Mouse (Mus musculus) stomach, postnatal 0 days (tissue): ENCODE results near the gene Acer3. TPM values are rescaled to one million over a fixed set of nuclear protein-coding genes. Genes with fewer than 3 reads are reported as not detected.
A peak's percentile ranks its signal among the peaks of the same experiment; 100 is the strongest.

Source experiments
- ATAC-seq: fragments of 200-750 bp; cut with Nextera tagmentation; 2 replicates; pipeline ENCODE4 v1.8.0; 2017; ENCODE audit not compliant: low FRiP score, low TSS enrichment
- DNase-seq: peaks from one replicate; pipeline ENCODE4 v3.0.0-alpha.2; 2016; ENCODE audit warnings: low spot score
- H3K27ac ChIP-seq: fragments of 300-500 bp; sonication (generic); replicated peaks from 2 replicates; pipeline ENCODE4 v1.5.1; 2014; ENCODE audit warnings: mild to moderate bottlenecking, control low read depth
- H3K27me3 ChIP-seq: fragments of 300-500 bp; sonication (generic); 2 replicates; pipeline ENCODE4 v1.6.1; 2014; ENCODE audit warnings: low read length; ENCODE audit not compliant: control insufficient read depth, insufficient read depth
- H3K36me3 ChIP-seq: fragments of 300-500 bp; sonication (generic); 2 replicates; pipeline ENCODE4 v1.6.1; 2014; ENCODE audit warnings: low read length, mixed read lengths; ENCODE audit not compliant: control insufficient read depth, insufficient read depth
- H3K4me1 ChIP-seq: fragments of 300-500 bp; sonication (generic); replicated peaks from 2 replicates; pipeline ENCODE4 v1.6.1; 2014; ENCODE audit warnings: antibody characterized with exemption; ENCODE audit not compliant: control insufficient read depth, insufficient read depth
- H3K4me2 ChIP-seq: fragments of 300-500 bp; sonication (generic); replicated peaks from 2 replicates; pipeline ENCODE4 v1.6.1; 2014; ENCODE audit warnings: low read depth, mild to moderate bottlenecking, control low read depth, moderate library complexity
- H3K4me3 ChIP-seq: fragments of 300-500 bp; sonication (generic); 2 replicates; pipeline ENCODE4 v1.5.1; 2014; ENCODE audit warnings: low read depth, low read length, control low read depth
- H3K9ac ChIP-seq: fragments of 300-500 bp; sonication (generic); 2 replicates; pipeline ENCODE4 v1.6.1; 2014; ENCODE audit warnings: mild to moderate bottlenecking, low read length, control low read depth, mixed read lengths
- H3K9me3 ChIP-seq: fragments of 300-500 bp; sonication (generic); 2 replicates; pipeline ENCODE4 v1.6.1; 2016; ENCODE audit warnings: low read length; ENCODE audit not compliant: control insufficient read depth
- CTCF ChIP-seq: IDR thresholded peaks from 2 replicates; pipeline ENCODE4 v1.5.1; 2016; ENCODE audit warnings: antibody characterized with exemption, low read depth, mild to moderate bottlenecking, moderate library complexity
- EP300 ChIP-seq: optimal IDR thresholded peaks from 2 replicates; pipeline ENCODE3; 2016; ENCODE audit warnings: antibody characterized with exemption
- WGBS: fragments of 180-500 bp; shearing (Covaris S2); extraction: QIAGEN DNeasy Blood & Tissue Kit; methylation state at CpG from one replicate; pipeline ENCODE4 v1.1.7; 2014; 5-methylcytosine and 5-hydroxymethylcytosine counted together
- polyA plus RNA-seq: library from polyadenylated mRNA; unstranded; fragments of >200 nt; fragmentation: Nextera tagmentation; extraction: Ambion mirVana; gene quantifications from 2 replicates; pipeline ENCODE4 v1.2.1, GENCODE M21; 2015

The Acer3 gene
- polyA plus RNA-seq, 1 experiment from 2014 or later, result 37.7 TPM

GRCm38 (mm10) chr7:98315087-98315486 is 5.9 kb downstream of the Acer3 start:
- TF ChIP-seq EP300, result no peak
- TF ChIP-seq CTCF, result peak; percentile 59
- Histone ChIP-seq H3K4me1 (no peaks in the 10 kb centered on the region), H3K27ac (no peak overlapping the region), H3K27me3 (no peaks in the 10 kb centered on the region), H3K36me3 (no peaks in the 10 kb centered on the region), H3K4me2 (no peak overlapping the region), H3K9ac (no peak overlapping the region), H3K4me3 (no peak overlapping the region), H3K9me3 (no peaks in the 10 kb centered on the region)
- WGBS, result 72% methylated on average over 2 of the region's 2 CpGs
- no peak for ATAC-seq
- DNase-seq, result no peak

DNA sequence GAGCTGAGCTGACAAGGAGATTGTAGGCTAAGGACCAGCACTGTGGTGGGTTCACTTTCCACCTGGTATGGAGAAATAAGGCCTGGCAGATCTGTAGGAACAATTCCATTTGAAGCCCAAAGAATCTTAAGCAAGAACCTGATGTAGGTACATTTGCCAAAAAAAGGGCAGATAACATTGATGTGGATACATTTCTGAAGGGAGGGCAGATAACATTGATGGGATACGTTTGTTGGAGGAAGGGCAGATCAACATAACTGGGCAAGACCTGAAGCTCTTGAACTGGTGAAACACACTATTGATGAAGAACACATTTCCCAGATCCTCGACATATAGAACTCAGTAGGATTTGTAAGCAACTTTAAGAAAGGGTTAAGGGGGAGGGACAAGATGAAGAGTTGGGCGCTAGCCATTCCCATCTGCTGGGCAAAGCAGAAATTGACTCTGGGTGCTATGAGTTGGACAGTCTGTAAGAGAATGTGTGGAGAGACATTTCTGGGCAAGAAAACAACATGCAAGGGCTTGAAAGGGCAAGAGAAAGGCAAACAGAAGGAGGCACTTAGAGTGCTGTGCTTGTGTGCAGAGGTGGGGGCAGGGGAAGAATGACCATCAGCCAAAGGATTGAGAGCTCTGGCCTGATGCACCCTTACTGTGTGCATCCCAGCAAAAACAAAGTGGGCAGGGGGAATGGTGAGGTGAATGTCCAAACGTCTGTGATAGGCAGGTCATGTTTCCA is 8.7 kb downstream of the Acer3 start:
- no peak for TF ChIP-seq CTCF
- no peak for TF ChIP-seq EP300
- H3K36me3 ChIP-seq, result no peaks in the 10 kb centered on the region
- no peak overlapping the region for H3K9ac ChIP-seq
- DNase-seq, result no peak
- no peaks in the 10 kb centered on the region for H3K4me1 ChIP-seq
- H3K4me2 ChIP-seq, result no peak overlapping the region
- WGBS, result 47% methylated on average over 4 of the region's 4 CpGs
- no peaks in the 10 kb centered on the region for H3K9me3 ChIP-seq
- no peaks in the 10 kb centered on the region for H3K27me3 ChIP-seq
- H3K4me3 ChIP-seq, result no peak overlapping the region
- no peak for ATAC-seq
- H3K27ac ChIP-seq, result no peak overlapping the region

- Histone ChIP-seq H3K9me3 (no peaks in the 10 kb centered on the region), H3K9ac (no peak overlapping the region), H3K4me2 (no peak overlapping the region), H3K4me3 (no peak overlapping the region), H3K27ac (no peak overlapping the region), H3K27me3 (no peaks in the 10 kb centered on the region), H3K36me3 (no peaks in the 10 kb centered on the region), H3K4me1 (no peaks in the 10 kb centered on the region)
- TF ChIP-seq EP300, result no peak
- TF ChIP-seq CTCF, result no peak
- DNase-seq (no peak), ATAC-seq (no peak)
- WGBS, result 64% methylated on average over 6 of the region's 6 CpGs
Measured at GRCm38 (mm10) chr7:98310266-98310665, 10.7 kb downstream of the Acer3 start.

DNA sequence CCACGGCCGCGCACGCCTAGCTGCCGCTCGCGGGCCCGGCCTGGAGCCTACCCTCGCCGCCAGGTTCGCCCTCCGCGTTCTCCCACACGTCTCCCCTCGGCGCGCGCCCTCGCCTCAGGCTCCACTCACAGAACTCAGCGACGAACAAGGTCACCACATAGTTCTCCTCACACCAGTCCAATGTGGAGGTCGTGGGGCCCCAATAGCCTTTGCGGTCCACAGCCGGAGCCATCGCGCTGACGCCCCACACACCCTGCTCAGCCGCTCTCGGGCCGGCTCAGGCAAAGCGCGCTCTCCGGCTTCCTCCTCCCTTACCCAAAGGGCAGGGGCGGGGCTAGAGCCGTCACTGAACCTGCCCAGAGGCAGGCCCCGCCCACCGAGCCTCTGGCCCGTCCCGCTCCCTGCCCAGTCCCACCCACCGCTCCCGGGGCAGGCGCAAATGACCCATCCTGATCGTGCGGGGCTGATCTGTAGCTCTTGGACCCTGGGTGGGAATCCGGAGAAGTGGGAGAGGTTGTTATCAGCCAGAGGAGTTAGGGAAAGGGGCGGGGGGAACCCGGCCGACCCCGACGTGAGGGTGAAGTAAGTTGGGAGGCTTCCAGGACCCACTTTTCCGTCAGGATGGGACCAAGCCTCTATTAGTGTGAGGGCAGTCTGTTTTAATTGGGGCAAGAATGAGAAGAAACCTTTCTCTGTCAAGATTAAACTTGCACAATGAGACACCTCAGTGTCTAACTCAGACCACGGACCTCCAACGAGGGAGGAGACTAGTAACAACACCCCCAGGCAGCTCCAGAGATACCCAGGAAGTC is 11.6 kb downstream of the Acer3 start:
- peak overlapping the region; percentile 81 for H3K9ac ChIP-seq
- under 1% methylated on average over 45 of the region's 53 CpGs for WGBS
- DNase-seq (peak; percentile 98), ATAC-seq (peak; percentile 99)
- peak overlapping the region; percentile 92 for H3K4me2 ChIP-seq
- TF ChIP-seq EP300, result no peak
- TF ChIP-seq CTCF, result peak; percentile 27; the same call in 1 of the 2 replicates
- peak overlapping the region; percentile 84 for H3K4me3 ChIP-seq
- H3K9me3 ChIP-seq, result no peaks in the 10 kb centered on the region
- H3K4me1 ChIP-seq, result no peaks in the 10 kb centered on the region
- no peaks in the 10 kb centered on the region for H3K36me3 ChIP-seq
- H3K27me3 ChIP-seq, result no peaks in the 10 kb centered on the region
- peak overlapping the region; percentile 73 for H3K27ac ChIP-seq

DNA sequence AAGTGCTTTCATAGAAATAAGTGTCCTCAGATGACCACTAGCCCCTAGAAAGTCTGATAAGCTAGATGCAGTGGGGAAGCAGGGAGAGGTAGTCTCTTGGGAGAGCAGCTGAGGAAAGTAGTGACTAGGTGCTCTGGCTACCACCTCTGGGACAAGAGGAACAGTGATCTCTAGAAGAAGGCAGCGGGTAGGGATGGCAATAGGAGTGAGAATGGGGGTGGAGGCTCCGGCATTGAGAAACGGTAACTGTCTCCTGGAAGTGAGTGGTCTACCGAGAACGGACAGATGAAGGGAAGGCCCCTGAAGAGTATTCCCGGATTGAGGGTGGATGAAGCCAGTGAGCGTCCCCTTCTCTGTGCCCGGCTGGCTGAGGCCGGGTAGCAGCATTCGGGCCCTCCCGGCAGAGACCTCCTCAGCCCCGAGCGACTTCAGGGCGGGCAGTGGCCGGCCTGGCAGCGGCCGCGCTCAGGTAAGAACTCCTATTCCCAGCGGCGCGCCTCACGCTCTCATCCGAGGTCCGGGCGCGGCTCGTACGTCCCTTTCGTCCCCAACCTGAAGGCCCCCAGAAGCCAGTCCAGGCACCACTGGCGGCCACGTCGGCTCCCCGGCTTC is 12.3 kb downstream of the Acer3 start:
- H3K4me1 ChIP-seq, result no peaks in the 10 kb centered on the region
- no peak for TF ChIP-seq CTCF
- TF ChIP-seq EP300, result no peak
- ATAC-seq, result peak; percentile 70; the same call in 1 of the 2 replicates
- H3K36me3 ChIP-seq, result no peaks in the 10 kb centered on the region
- no peaks in the 10 kb centered on the region for H3K27me3 ChIP-seq
- H3K4me2 ChIP-seq, result peak overlapping the region; percentile 92
- peak overlapping the region; percentile 81 for H3K9ac ChIP-seq
- H3K27ac ChIP-seq, result peak overlapping the region; percentile 73
- peak overlapping the region; percentile 84 for H3K4me3 ChIP-seq
- peak; percentile 28 for DNase-seq
- H3K9me3 ChIP-seq, result no peaks in the 10 kb centered on the region
- under 1% methylated on average over 27 of the region's 33 CpGs for WGBS
